Mouse (Mus musculus) ES-E14 (cell line): ENCODE data around the gene Tbc1d30. TPM values are rescaled to one million over a fixed set of nuclear protein-coding genes. Genes with fewer than 3 reads are reported as not detected.

Source experiments
- DNase-seq: peaks from one replicate; pipeline ENCODE4 v3.0.0-alpha.2; 2013; ENCODE audit warnings: low read depth, low spot score
- H3K27ac ChIP-seq: 2 replicates; pipeline ENCODE4 v1.5.1; 2012; ENCODE audit warnings: low read depth, mild to moderate bottlenecking, low read length, moderate library complexity, mixed read lengths; ENCODE audit not compliant: poor library complexity, insufficient read depth, severe bottlenecking
- H3K36me3 ChIP-seq: 2 replicates; pipeline ENCODE4 v1.6.1; 2012; ENCODE audit warnings: mild to moderate bottlenecking, low read length, moderate library complexity, mixed read lengths; ENCODE audit not compliant: control insufficient read depth, poor library complexity, insufficient read depth, severe bottlenecking
- H3K4me1 ChIP-seq, 2 experiments: fragments of 150-350 bp in 1 of 2; sonication (generic) in 1 of 2; 2 replicates each; pipeline ENCODE4 v1.6.1; 2012; ENCODE audit warnings: low read length in 2 of 2, mild to moderate bottlenecking in 1 of 2, mixed read lengths in 1 of 2; ENCODE audit not compliant: control insufficient read depth in 2 of 2, insufficient read depth in 2 of 2, poor library complexity in 1 of 2
- H3K4me3 ChIP-seq, 2 experiments: fragments of 150-350 bp in 1 of 2; sonication (generic) in 1 of 2; 2 replicates each; pipeline ENCODE4 v1.5.1; 2012; ENCODE audit warnings: low read length in 2 of 2, low read depth in 1 of 2, mild to moderate bottlenecking in 1 of 2, mixed read lengths in 1 of 2; ENCODE audit not compliant: insufficient read depth in 1 of 2, poor library complexity in 1 of 2, severe bottlenecking in 1 of 2
- H3K9ac ChIP-seq: 2 replicates; pipeline ENCODE4 v1.6.1; 2012; ENCODE audit warnings: low read depth, mild to moderate bottlenecking, low read length, mixed read lengths; ENCODE audit not compliant: poor library complexity, insufficient read depth, severe bottlenecking
- H3K9me3 ChIP-seq: fragments of 150-350 bp; sonication (generic); 2 replicates; pipeline ENCODE4 v1.6.1; 2012; ENCODE audit warnings: low read depth, mild to moderate bottlenecking, low read length; ENCODE audit not compliant: control insufficient read depth, insufficient read depth
- CHD2 ChIP-seq: IDR thresholded peaks from 2 replicates; pipeline ENCODE4 v1.6.1; 2014; ENCODE audit warnings: mild to moderate bottlenecking, low read depth, low read length, inconsistent platforms
- HCFC1 ChIP-seq: IDR thresholded peaks from 2 replicates; pipeline ENCODE4 v1.6.1; 2012; ENCODE audit warnings: low read length, inconsistent platforms, borderline replicate concordance; ENCODE audit not compliant: insufficient read depth
- MAFK ChIP-seq: IDR thresholded peaks from 2 replicates; pipeline ENCODE4 v1.6.1; 2014; ENCODE audit warnings: mild to moderate bottlenecking, low read depth, low read length, inconsistent platforms; ENCODE audit not compliant: insufficient read depth
- ZC3H11A ChIP-seq: IDR thresholded peaks from 2 replicates; pipeline ENCODE4 v1.6.1; 2012; ENCODE audit warnings: low read depth, mild to moderate bottlenecking, inconsistent platforms, low read length, borderline replicate concordance
- ZNF384 ChIP-seq: IDR thresholded peaks from 2 replicates; pipeline ENCODE4 v1.6.1; 2012; ENCODE audit warnings: low read depth, low read length, inconsistent platforms
- in situ Hi-C, 2 experiments: fragments of 600-800 bp; cut with MboI; formaldehyde crosslinking; loops; one replicate each; pipeline ENCODE4 v1.15.1; 2025; ENCODE audit warnings: low sequenced_read_pairs in 2 of 2, inconsistent platforms in 1 of 2; ENCODE audit not compliant: unreplicated experiment in 2 of 2
- total RNA-seq: library from RNA; depleted of rRNA; stranded (reverse); fragments of 300-350 nt; gene quantifications from 2 replicates; pipeline ENCODE4 v1.2.3, GENCODE M21; 2012

Gene Tbc1d30
- total RNA-seq, 1 experiment = 0.45 TPM

- DNase-seq = no peak
- Histone ChIP-seq H3K27ac (no peak overlapping the region), H3K36me3 (peaks cover 51% of the 10 kb centered on the region), H3K4me3 (no peak overlapping the region), H3K9ac (no peak overlapping the region), H3K9me3 (no peaks in the 10 kb centered on the region), H3K4me1 (peaks cover 0 to 6% of the 10 kb centered on the region in 2 experiments; a peak in 1 of 4 replicates)
- in situ Hi-C loops = no loop called here
- TF ChIP-seq HCFC1 = no peak
- no peak for TF ChIP-seq ZC3H11A
- TF ChIP-seq CHD2 = no peak
- TF ChIP-seq MAFK = no peak
Measured at GRCm38 (mm10) chr10:121394270-121394669, 43.2 kb upstream of the Tbc1d30 start.

GRCm38 (mm10) chr10:121391901-121392300 lies 40.8 kb upstream of the Tbc1d30 start:
- no peak overlapping the region for H3K27ac ChIP-seq
- H3K9me3 ChIP-seq = no peaks in the 10 kb centered on the region
- no peak overlapping the region for H3K4me3 ChIP-seq
- peaks cover 0 to 6% of the 10 kb centered on the region in 2 experiments; a peak in 1 of 4 replicates for H3K4me1 ChIP-seq
- no peak overlapping the region for H3K9ac ChIP-seq
- DNase-seq = no peak
- in situ Hi-C loops = no loop called here
- no peak for TF ChIP-seq HCFC1
- no peak for TF ChIP-seq MAFK
- no peak for TF ChIP-seq ZC3H11A
- TF ChIP-seq ZNF384 = no peak
- TF ChIP-seq CHD2 = no peak
- H3K36me3 ChIP-seq = peaks cover 64% of the 10 kb centered on the region

- no peak overlapping the region for H3K27ac ChIP-seq
- TF ChIP-seq ZNF384 = no peak
- no peak for TF ChIP-seq CHD2
- no peak for TF ChIP-seq HCFC1
- no peak for TF ChIP-seq ZC3H11A
- TF ChIP-seq MAFK = no peak
- no peak overlapping the region for H3K9ac ChIP-seq
- H3K36me3 ChIP-seq = peaks cover 65% of the 10 kb centered on the region
- DNase-seq = no peak
- H3K4me1 ChIP-seq = peaks cover 0 to 6% of the 10 kb centered on the region in 2 experiments; a peak in 1 of 4 replicates
- no peak overlapping the region for H3K4me3 ChIP-seq
- no peaks in the 10 kb centered on the region for H3K9me3 ChIP-seq
- in situ Hi-C loops = no loop called here
Measured at GRCm38 (mm10) chr10:121390602-121391001, 39.5 kb upstream of the Tbc1d30 start.

- H3K36me3 ChIP-seq = peaks cover 67% of the 10 kb centered on the region
- in situ Hi-C loops = no loop called here
Measured at GRCm38 (mm10) chr10:121386347-121386746, 35.3 kb upstream of the Tbc1d30 start.

GRCm38 (mm10) chr10:121385695-121386094 lies 34.6 kb upstream of the Tbc1d30 start:
- no peaks in the 10 kb centered on the region for H3K4me1 ChIP-seq
- peaks cover 66% of the 10 kb centered on the region for H3K36me3 ChIP-seq
- in situ Hi-C loops = no loop called here
- no peak overlapping the region for H3K4me3 ChIP-seq
- H3K27ac ChIP-seq = no peak overlapping the region
- no peaks in the 10 kb centered on the region for H3K9me3 ChIP-seq
- no peak for TF ChIP-seq HCFC1
- no peak for TF ChIP-seq ZNF384
- TF ChIP-seq ZC3H11A = no peak
- TF ChIP-seq MAFK = no peak
- TF ChIP-seq CHD2 = no peak
- H3K9ac ChIP-seq = no peak overlapping the region
- DNase-seq = no peak

More at GRCm38 (mm10) chr10:121386347-121386746, 35.3 kb upstream of the Tbc1d30 start:
- Histone ChIP-seq H3K27ac (no peak overlapping the region), H3K9ac (no peak overlapping the region), H3K9me3 (no peaks in the 10 kb centered on the region), H3K4me1 (no peaks in the 10 kb centered on the region), H3K4me3 (no peak overlapping the region)
- DNase-seq = no peak
- no peak for TF ChIP-seq HCFC1
- no peak for TF ChIP-seq ZNF384
- TF ChIP-seq ZC3H11A = no peak
- no peak for TF ChIP-seq CHD2
- TF ChIP-seq MAFK = no peak
